Mouse (Mus musculus): Measurements from ENCODE around the gene Csnk2b. TPM values are rescaled to one million over a fixed set of nuclear protein-coding genes. Genes with fewer than 3 reads are reported as not detected.

Csnk2b gene
- polyA plus RNA-seq, 1 experiment from 2014 or later, result 270 TPM

- Histone ChIP-seq H3K27ac (peak overlapping the region; percentile 25; the same call in 1 of the 2 replicates), H3K27me3 (no peaks in the 10 kb centered on the region)
These were observed 26.2 kb upstream of the Csnk2b start for GRCm38 (mm10) chr17:35147922-35148639.

GRCm38 (mm10) chr17:35147348-35147747 is 25.5 kb upstream of the Csnk2b start:
- no peak overlapping the region for H3K4me3 ChIP-seq (replicated peaks)
- 34% methylated on average over 3 of the region's 3 CpGs for WGBS
- H3K27ac ChIP-seq, result 0 out of 2 replicates have a peak overlapping the region, but pooled peaks have one; percentile 5
- no peaks in the 10 kb centered on the region for H3K9me3 ChIP-seq
- H3K36me3 ChIP-seq, result peaks cover 100% of the 10 kb centered on the region
- no peaks in the 10 kb centered on the region for H3K4me1 ChIP-seq (replicated peaks)
- H3K27me3 ChIP-seq, result no peaks in the 10 kb centered on the region
- ATAC-seq (ENCODE audit: insufficient number of reproducible peaks, insufficient read depth, low FRiP score, low TSS enrichment, low read depth), result no peak
- H3K9ac ChIP-seq (replicated peaks), result no peak overlapping the region
- H3K4me2 ChIP-seq, result no peak overlapping the region

More at GRCm38 (mm10) chr17:35147922-35148639, 26.2 kb upstream of the Csnk2b start:
- H3K9me3 ChIP-seq, result no peaks in the 10 kb centered on the region
- H3K4me1 ChIP-seq (replicated peaks), result no peaks in the 10 kb centered on the region
- no peak overlapping the region for H3K9ac ChIP-seq (replicated peaks)
- no peak overlapping the region for H3K4me2 ChIP-seq
- 67% methylated on average over 5 of the region's 5 CpGs for WGBS
- H3K4me3 ChIP-seq (replicated peaks), result no peak overlapping the region
- H3K36me3 ChIP-seq, result peaks cover 100% of the 10 kb centered on the region
- ATAC-seq (ENCODE audit: insufficient number of reproducible peaks, insufficient read depth, low FRiP score, low TSS enrichment, low read depth), result no peak

DNA sequence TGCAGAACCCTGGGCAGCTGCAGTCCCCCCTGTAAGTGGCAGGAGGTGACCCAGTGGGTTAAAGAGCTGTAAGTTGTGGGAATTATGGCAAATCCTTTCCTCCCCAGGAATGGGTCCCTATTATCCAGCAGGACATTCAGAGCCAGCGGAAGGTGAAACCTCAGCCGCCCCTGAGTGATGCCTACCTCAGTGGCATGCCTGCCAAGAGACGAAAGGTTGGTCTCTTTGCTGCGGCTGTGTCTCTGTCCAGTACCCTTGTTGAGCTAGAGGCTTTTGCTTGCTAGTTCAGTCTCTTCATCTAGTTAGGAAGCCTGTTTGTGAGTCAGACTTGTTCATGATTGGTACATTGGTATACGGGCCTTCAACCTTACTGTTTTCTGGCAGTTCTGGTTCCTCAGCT is 24.3 kb upstream of the Csnk2b start:
- 87% methylated on average over 5 of the region's 5 CpGs for WGBS

DNA sequence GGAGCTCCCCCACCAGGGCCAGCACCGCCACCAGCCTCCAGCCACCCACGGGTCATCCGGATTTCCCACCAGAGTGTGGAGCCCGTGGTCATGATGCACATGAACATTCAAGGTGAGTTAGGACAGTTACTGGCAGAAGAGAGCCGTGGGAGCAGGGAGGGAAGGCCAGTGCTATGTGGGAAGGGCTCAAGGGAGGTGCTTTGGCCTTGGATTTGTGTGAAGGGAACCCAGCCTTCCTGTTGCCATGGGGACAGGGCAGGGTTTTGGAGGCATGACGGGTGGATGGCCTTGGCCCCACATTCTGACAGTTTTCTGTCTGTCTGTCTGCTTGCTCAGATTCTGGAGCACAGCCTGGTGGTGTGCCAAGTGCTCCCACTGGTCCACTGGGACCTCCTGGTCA is 20.1 kb upstream of the Csnk2b start:
- no peak overlapping the region for H3K4me2 ChIP-seq
- no peak overlapping the region for H3K9ac ChIP-seq (replicated peaks)
- peaks cover 6% of the 10 kb centered on the region for H3K4me1 ChIP-seq (replicated peaks)
- ATAC-seq (ENCODE audit: insufficient number of reproducible peaks, insufficient read depth, low FRiP score, low TSS enrichment, low read depth), result no peak
- WGBS, result 93% methylated on average over 6 of the region's 6 CpGs
- no peak overlapping the region for H3K4me3 ChIP-seq (replicated peaks)
- H3K36me3 ChIP-seq, result peaks cover 93% of the 10 kb centered on the region
- no peaks in the 10 kb centered on the region for H3K27me3 ChIP-seq
- H3K9me3 ChIP-seq, result no peaks in the 10 kb centered on the region
- H3K27ac ChIP-seq, result no peak overlapping the region

More for the DNA sequence above, 24.3 kb upstream of the Csnk2b start:
- Histone ChIP-seq H3K4me1 (replicated peaks) (no peaks in the 10 kb centered on the region), H3K4me2 (no peak overlapping the region), H3K4me3 (replicated peaks) (no peak overlapping the region), H3K27ac (no peak overlapping the region), H3K9me3 (no peaks in the 10 kb centered on the region), H3K9ac (replicated peaks) (no peak overlapping the region), H3K36me3 (peaks cover 100% of the 10 kb centered on the region), H3K27me3 (no peaks in the 10 kb centered on the region)
- no peak for ATAC-seq (ENCODE audit: insufficient number of reproducible peaks, insufficient read depth, low FRiP score, low TSS enrichment, low read depth)

- H3K9me3 ChIP-seq, result no peaks in the 10 kb centered on the region
- H3K27ac ChIP-seq, result no peak overlapping the region
- peaks cover 15% of the 10 kb centered on the region for H3K4me1 ChIP-seq (replicated peaks)
- ATAC-seq (ENCODE audit: insufficient number of reproducible peaks, insufficient read depth, low FRiP score, low TSS enrichment, low read depth), result no peak
- no peak overlapping the region for H3K4me2 ChIP-seq
- peaks cover 79% of the 10 kb centered on the region for H3K36me3 ChIP-seq
- H3K27me3 ChIP-seq, result no peaks in the 10 kb centered on the region
- WGBS, result 80% methylated on average over 16 of the region's 16 CpGs
- no peak overlapping the region; the same call in 1 of the 2 replicates for H3K4me3 ChIP-seq (replicated peaks)
- no peak overlapping the region for H3K9ac ChIP-seq (replicated peaks)
These were observed 18.7 kb upstream of the Csnk2b start for GRCm38 (mm10) chr17:35140490-35140996.

DNA sequence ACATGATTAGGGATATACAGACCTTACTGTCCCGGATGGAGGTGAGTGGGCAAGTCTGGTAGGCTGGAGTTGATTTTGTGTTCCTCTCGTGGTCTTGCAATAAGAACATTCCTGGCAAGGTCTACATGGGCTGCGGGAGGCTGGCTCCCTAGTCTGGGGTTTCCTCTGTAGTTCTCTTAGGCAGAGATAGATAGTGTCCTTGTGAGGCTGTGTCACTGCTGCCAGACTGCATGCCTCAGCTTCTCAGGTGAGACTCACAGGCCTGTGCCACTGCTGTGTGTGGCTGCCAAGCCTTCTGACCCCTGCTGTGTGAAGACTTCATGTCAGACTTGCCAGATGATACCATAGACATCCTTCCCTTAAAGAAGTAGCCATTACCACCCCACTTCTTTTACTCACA is 17.4 kb upstream of the Csnk2b start:
- no peak overlapping the region for H3K4me2 ChIP-seq
- H3K9me3 ChIP-seq, result no peaks in the 10 kb centered on the region
- ATAC-seq (ENCODE audit: insufficient number of reproducible peaks, insufficient read depth, low FRiP score, low TSS enrichment, low read depth), result no peak
- H3K27me3 ChIP-seq, result no peaks in the 10 kb centered on the region
- no peak overlapping the region for H3K27ac ChIP-seq
- WGBS, result 89% methylated on average over 3 of the region's 3 CpGs
- 0 out of 2 replicates have a peak overlapping the region, but pooled peaks have one; percentile 31 for H3K9ac ChIP-seq (replicated peaks)
- peaks cover 15% of the 10 kb centered on the region for H3K4me1 ChIP-seq (replicated peaks)
- no peak overlapping the region for H3K4me3 ChIP-seq (replicated peaks)
- peaks cover 66% of the 10 kb centered on the region for H3K36me3 ChIP-seq

DNA sequence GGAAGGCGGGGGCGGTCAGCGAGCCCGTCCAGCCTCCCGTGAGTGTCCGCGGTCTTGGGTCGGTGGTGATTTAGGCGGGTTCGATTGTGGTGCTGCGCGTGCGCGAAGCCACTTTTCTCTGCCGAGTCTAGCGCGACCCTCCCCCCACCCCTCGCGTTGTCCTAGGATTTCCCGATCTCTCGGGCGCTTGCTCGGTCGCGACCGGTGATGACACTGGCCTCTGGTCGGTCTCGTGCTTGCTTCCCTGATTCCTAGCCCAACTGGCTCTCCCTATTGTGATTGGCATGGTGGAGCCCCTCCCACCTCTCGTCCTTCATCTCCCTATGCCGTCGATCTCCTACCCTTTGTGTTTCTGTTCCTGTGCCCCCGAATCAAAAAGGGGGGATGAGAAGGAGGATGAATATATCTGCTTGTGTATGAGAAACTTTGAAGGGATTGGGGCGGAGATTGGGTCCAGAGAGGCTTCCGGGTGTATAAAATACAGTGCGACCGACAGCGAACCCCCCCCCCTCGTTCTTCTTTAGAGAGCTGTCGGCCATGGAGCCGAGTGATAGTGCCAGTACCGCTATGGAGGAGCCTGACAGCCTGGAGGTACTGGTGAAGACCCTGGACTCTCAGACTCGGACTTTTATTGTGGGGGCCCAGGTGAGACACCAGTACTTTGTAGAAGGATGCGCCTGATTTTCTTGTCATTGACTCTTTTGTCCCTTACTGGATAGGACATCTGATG is 13.9 kb upstream of the Csnk2b start:
- Histone ChIP-seq H3K27ac (peak overlapping the region; percentile 91), H3K4me3 (replicated peaks) (peak overlapping the region; percentile 79), H3K9me3 (no peaks in the 10 kb centered on the region), H3K9ac (replicated peaks) (peak overlapping the region; percentile 81), H3K4me1 (replicated peaks) (peaks cover 15% of the 10 kb centered on the region), H3K4me2 (peak overlapping the region; percentile 96), H3K36me3 (peaks cover 31% of the 10 kb centered on the region), H3K27me3 (no peaks in the 10 kb centered on the region)
- 1% methylated on average over 43 of the region's 43 CpGs for WGBS
- peak; percentile 42 for ATAC-seq (ENCODE audit: insufficient number of reproducible peaks, insufficient read depth, low FRiP score, low TSS enrichment, low read depth)

GRCm38 (mm10) chr17:35134801-35135590 is 13.1 kb upstream of the Csnk2b start, which contains the start of gene Bag6:
TSS of gene Bag6 (plus strand) at chr17:35135178.
- peaks cover 27% of the 10 kb centered on the region for H3K36me3 ChIP-seq
- peak within 1 kb of the TSS; percentile 79 for H3K4me3 ChIP-seq (replicated peaks)
- no peaks in the 10 kb centered on the region for H3K9me3 ChIP-seq
- H3K9ac ChIP-seq (replicated peaks), result peak within 1 kb of the TSS; percentile 81
- peak within 1 kb of the TSS; percentile 91 for H3K27ac ChIP-seq
- peak; percentile 90 for ATAC-seq (ENCODE audit: insufficient number of reproducible peaks, insufficient read depth, low FRiP score, low TSS enrichment, low read depth)
- H3K4me1 ChIP-seq (replicated peaks), result peaks cover 15% of the 10 kb centered on the region
- peak within 1 kb of the TSS; percentile 96 for H3K4me2 ChIP-seq
- H3K27me3 ChIP-seq, result no peaks in the 10 kb centered on the region
- under 1% methylated on average over 66 of the region's 66 CpGs for WGBS

- no peak for ATAC-seq (ENCODE audit: insufficient number of reproducible peaks, insufficient read depth, low FRiP score, low TSS enrichment, low read depth)
- 93% methylated on average over 7 of the region's 7 CpGs for WGBS
These were observed 11.7 kb upstream of the Csnk2b start for GRCm38 (mm10) chr17:35133517-35133916.

GRCm38 (mm10) chr17:35132174-35132560 is 10.3 kb upstream of the Csnk2b start:
- Histone ChIP-seq H3K27ac (no peak overlapping the region), H3K36me3 (peaks cover 24% of the 10 kb centered on the region), H3K4me1 (replicated peaks) (peaks cover 23% of the 10 kb centered on the region), H3K4me2 (no peak overlapping the region), H3K9me3 (no peaks in the 10 kb centered on the region), H3K4me3 (replicated peaks) (no peak overlapping the region), H3K9ac (replicated peaks) (no peak overlapping the region), H3K27me3 (no peaks in the 10 kb centered on the region)
- ATAC-seq (ENCODE audit: insufficient number of reproducible peaks, insufficient read depth, low FRiP score, low TSS enrichment, low read depth), result no peak
- 82% methylated on average over 3 of the region's 3 CpGs for WGBS

More at GRCm38 (mm10) chr17:35133517-35133916, 11.7 kb upstream of the Csnk2b start:
- Histone ChIP-seq H3K9ac (replicated peaks) (no peak overlapping the region), H3K4me1 (replicated peaks) (peaks cover 18% of the 10 kb centered on the region), H3K27ac (no peak overlapping the region), H3K36me3 (peaks cover 25% of the 10 kb centered on the region), H3K4me2 (no peak overlapping the region), H3K9me3 (no peaks in the 10 kb centered on the region), H3K4me3 (replicated peaks) (no peak overlapping the region), H3K27me3 (no peaks in the 10 kb centered on the region)

Measured in limb, embryonic 12.5 days (tissue).